Mouse (Mus musculus): ENCODE data around the gene Hebp2. TPM values are rescaled to one million over a fixed set of nuclear protein-coding genes. Genes with fewer than 3 reads are reported as not detected.

Hebp2 gene
- 4.1 and 5.7 TPM in 2 replicates for polyA plus RNA-seq (2012; rRNA removed)

DNA sequence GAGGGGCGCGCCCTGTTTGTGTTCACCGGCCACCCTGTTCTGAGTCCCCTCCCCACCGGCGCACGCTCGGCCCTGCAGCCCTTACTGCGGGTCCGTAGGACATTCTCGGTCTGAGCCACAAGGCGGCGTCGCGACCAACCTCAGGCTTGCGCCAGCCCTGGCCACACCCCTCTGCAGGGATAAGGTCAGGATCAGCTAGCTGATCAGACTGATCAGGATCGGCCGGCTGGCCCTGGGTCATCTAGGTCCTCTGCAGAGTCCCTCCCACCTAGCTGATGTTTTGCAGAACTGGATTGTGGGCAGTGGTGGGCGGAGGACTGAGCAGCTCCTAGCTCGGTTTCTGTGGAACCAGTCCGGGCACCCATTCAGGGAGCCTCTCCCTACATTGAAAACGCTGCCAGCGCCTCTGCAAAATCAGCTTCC, at the start of gene Hebp2:
Gene Hebp2 (minus strand): TSS at position 264 of the 423 bp plus-strand sequence.

Other genes with a start within 250 kb of the Hebp2 start
- gene Nhsl1, start 227.1 kb downstream of the Hebp2 start, polyA plus RNA-seq (2012; rRNA removed): 16.0 and 16.5 TPM in 2 replicates
- gene Arfgef3, start 197.9 kb upstream of the Hebp2 start, polyA plus RNA-seq (2012; rRNA removed): 10.0 and 10.1 TPM in 2 replicates
- not detected in 2 replicates for gene Gm4922, start 240.7 kb upstream of the Hebp2 start, polyA plus RNA-seq (2012; rRNA removed)